Mouse (Mus musculus): ENCODE data around the gene Hkdc1. TPM values are rescaled to one million over a fixed set of nuclear protein-coding genes. Genes with fewer than 3 reads are reported as not detected.

The Hkdc1 gene
- polyA plus RNA-seq, 1 experiment = 137 TPM

GRCm38 (mm10) chr10:62412906-62413605 is 9.2 kb downstream of the Hkdc1 start:
- H3K36me3 ChIP-seq (ENCODE audit: control insufficient read depth, insufficient read depth, low read length) = peaks cover 43% of the 10 kb centered on the region
- peak overlapping the region; percentile 27; the same call in 1 of the 2 replicates for H3K4me3 ChIP-seq (ENCODE audit: low read depth, low read length)
- 4% methylated on average over 8 of the region's 8 CpGs for WGBS
- H3K4me1 ChIP-seq (ENCODE audit: control insufficient read depth, insufficient read depth, insufficient read length, low read length) = peaks cover 41% of the 10 kb centered on the region
- peak overlapping the region; percentile 100 for H3K27ac ChIP-seq (ENCODE audit: insufficient read depth, low read depth, low read length)
- no peaks in the 10 kb centered on the region for H3K27me3 ChIP-seq (ENCODE audit: control insufficient read depth, insufficient read depth, low read length)
- peak; percentile 12; the same call in 1 of the 2 replicates for TF ChIP-seq CTCF (IDR thresholded peaks at IDR 0.05; ENCODE audit: extremely low read depth, insufficient read length, insufficient replicate concordance, low read depth, low read length)
- TF ChIP-seq POLR2A (IDR thresholded peaks at IDR 0.05; ENCODE audit: low read depth, low read length) = no peak; the same call in 1 of the 2 replicates

DNA sequence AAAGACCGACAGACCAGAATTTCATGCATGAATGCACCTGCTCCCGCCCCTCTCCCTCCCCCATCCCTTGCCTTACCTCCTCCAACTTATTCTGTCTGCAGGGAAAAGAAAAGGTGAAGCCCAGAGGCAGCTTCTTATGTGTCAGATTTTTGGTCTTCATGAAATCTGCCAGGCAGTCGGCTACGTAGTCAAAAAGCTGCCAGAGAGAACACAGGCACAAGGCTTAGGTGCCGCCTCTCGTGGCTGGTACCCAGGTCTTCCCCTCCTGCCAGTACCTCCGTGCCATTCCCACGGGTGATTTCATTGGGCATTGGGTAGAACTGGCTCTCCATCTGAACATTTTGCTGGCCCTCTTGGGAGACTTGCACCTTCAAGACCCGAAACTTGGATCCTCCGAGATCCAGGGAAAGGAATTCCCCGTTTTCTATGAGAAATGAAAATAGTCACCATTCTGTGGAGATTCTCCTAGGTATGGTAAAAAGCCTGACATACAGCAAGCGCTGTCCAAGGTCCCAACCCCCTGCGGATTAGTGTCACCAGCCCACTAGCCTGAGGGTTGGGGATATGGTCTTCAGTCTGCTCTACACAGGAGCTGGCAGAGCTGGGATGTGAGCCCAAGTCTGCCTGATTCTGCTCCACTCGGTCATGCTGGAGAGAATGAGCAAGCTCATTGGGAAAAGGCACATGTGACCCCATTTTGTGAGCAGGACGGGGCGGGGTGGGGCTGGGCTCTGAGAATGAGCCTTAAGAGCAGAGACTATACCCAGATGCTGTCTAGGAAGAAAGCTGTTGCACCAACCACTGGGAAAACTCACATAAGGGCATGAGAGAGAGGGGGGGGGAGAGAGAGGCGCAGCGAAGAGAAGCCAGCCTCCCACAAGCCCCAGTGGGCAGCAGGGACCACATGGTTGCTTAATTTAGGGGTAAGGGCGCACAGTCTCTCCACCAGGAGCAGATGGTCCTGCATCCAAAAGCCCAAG is 10.6 kb downstream of the Hkdc1 start:
- Histone ChIP-seq H3K4me3 (ENCODE audit: low read depth, low read length) (no peak overlapping the region), H3K4me1 (ENCODE audit: control insufficient read depth, insufficient read depth, insufficient read length, low read length) (peaks cover 32% of the 10 kb centered on the region; the same call in 1 of the 2 replicates), H3K27ac (ENCODE audit: insufficient read depth, low read depth, low read length) (no peak overlapping the region), H3K36me3 (ENCODE audit: control insufficient read depth, insufficient read depth, low read length) (peaks cover 35% of the 10 kb centered on the region), H3K27me3 (ENCODE audit: control insufficient read depth, insufficient read depth, low read length) (no peaks in the 10 kb centered on the region)
- TF ChIP-seq CTCF (IDR thresholded peaks at IDR 0.05; ENCODE audit: extremely low read depth, insufficient read length, insufficient replicate concordance, low read depth, low read length) = no peak
- TF ChIP-seq POLR2A (IDR thresholded peaks at IDR 0.05; ENCODE audit: low read depth, low read length) = no peak
- WGBS = 83% methylated on average over 19 of the region's 19 CpGs

- Histone ChIP-seq H3K27ac (ENCODE audit: insufficient read depth, low read depth, low read length) (no peak overlapping the region), H3K36me3 (ENCODE audit: control insufficient read depth, insufficient read depth, low read length) (peaks cover 36% of the 10 kb centered on the region), H3K4me3 (ENCODE audit: low read depth, low read length) (no peak overlapping the region), H3K27me3 (ENCODE audit: control insufficient read depth, insufficient read depth, low read length) (no peaks in the 10 kb centered on the region), H3K4me1 (ENCODE audit: control insufficient read depth, insufficient read depth, insufficient read length, low read length) (peaks cover 25% of the 10 kb centered on the region; the same call in 1 of the 2 replicates)
- WGBS = 8% methylated on average over 5 of the region's 5 CpGs
- TF ChIP-seq CTCF (IDR thresholded peaks at IDR 0.05; ENCODE audit: extremely low read depth, insufficient read length, insufficient replicate concordance, low read depth, low read length) = peak; percentile 76; the same call in 1 of the 2 replicates
- no peak for TF ChIP-seq POLR2A (IDR thresholded peaks at IDR 0.05; ENCODE audit: low read depth, low read length)
Measured at GRCm38 (mm10) chr10:62410943-62411342, 11.3 kb downstream of the Hkdc1 start.

GRCm38 (mm10) chr10:62404901-62405300 is 17.4 kb downstream of the Hkdc1 start:
- H3K27ac ChIP-seq (ENCODE audit: insufficient read depth, low read depth, low read length) = no peak overlapping the region
- WGBS = 77% methylated on average over 14 of the region's 14 CpGs
- H3K27me3 ChIP-seq (ENCODE audit: control insufficient read depth, insufficient read depth, low read length) = no peaks in the 10 kb centered on the region
- H3K4me3 ChIP-seq (ENCODE audit: low read depth, low read length) = no peak overlapping the region
- peaks cover 39% of the 10 kb centered on the region for H3K36me3 ChIP-seq (ENCODE audit: control insufficient read depth, insufficient read depth, low read length)
- no peaks in the 10 kb centered on the region for H3K4me1 ChIP-seq (ENCODE audit: control insufficient read depth, insufficient read depth, insufficient read length, low read length)
- TF ChIP-seq CTCF (IDR thresholded peaks at IDR 0.05; ENCODE audit: extremely low read depth, insufficient read length, insufficient replicate concordance, low read depth, low read length) (no peak), POLR2A (IDR thresholded peaks at IDR 0.05; ENCODE audit: low read depth, low read length) (no peak)

- Histone ChIP-seq H3K4me1 (ENCODE audit: control insufficient read depth, insufficient read depth, insufficient read length, low read length) (no peaks in the 10 kb centered on the region), H3K27me3 (ENCODE audit: control insufficient read depth, insufficient read depth, low read length) (no peaks in the 10 kb centered on the region), H3K27ac (ENCODE audit: insufficient read depth, low read depth, low read length) (no peak overlapping the region), H3K36me3 (ENCODE audit: control insufficient read depth, insufficient read depth, low read length) (peaks cover 50% of the 10 kb centered on the region), H3K4me3 (ENCODE audit: low read depth, low read length) (no peak overlapping the region)
- 76% methylated on average over 19 of the region's 19 CpGs for WGBS
- TF ChIP-seq POLR2A (IDR thresholded peaks at IDR 0.05; ENCODE audit: low read depth, low read length) = no peak
- TF ChIP-seq CTCF (IDR thresholded peaks at IDR 0.05; ENCODE audit: extremely low read depth, insufficient read length, insufficient replicate concordance, low read depth, low read length) = no peak
Measured at GRCm38 (mm10) chr10:62401641-62402111, 20.6 kb downstream of the Hkdc1 start.

DNA sequence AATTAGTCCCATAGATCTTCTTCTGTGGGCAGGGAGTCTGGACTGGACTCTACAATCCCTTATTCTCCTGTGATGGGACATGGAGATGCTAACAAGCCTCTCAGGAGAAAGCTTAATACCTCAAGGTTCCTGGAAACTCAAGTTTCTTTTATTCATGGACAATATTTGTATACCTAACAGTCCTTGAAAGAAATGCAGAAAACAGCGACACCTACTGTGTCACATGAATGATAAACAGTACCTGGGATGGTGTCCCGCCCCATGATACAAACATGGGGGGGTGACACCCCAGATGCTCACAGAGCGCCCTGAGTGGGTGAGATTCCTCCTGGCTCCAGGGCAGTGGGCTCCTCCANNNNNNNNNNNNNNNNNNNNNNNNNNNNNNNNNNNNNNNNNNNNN is 39.3 kb downstream of the Hkdc1 start:
- H3K27me3 ChIP-seq (ENCODE audit: control insufficient read depth, insufficient read depth, low read length) = no peaks in the 10 kb centered on the region
- H3K4me1 ChIP-seq (ENCODE audit: control insufficient read depth, insufficient read depth, insufficient read length, low read length) = no peaks in the 10 kb centered on the region
- TF ChIP-seq POLR2A (IDR thresholded peaks at IDR 0.05; ENCODE audit: low read depth, low read length) (no peak), CTCF (IDR thresholded peaks at IDR 0.05; ENCODE audit: extremely low read depth, insufficient read length, insufficient replicate concordance, low read depth, low read length) (no peak)
- WGBS = 88% methylated on average over 3 of the region's 3 CpGs
- peaks cover 34% of the 10 kb centered on the region for H3K36me3 ChIP-seq (ENCODE audit: control insufficient read depth, insufficient read depth, low read length)
- no peak overlapping the region for H3K27ac ChIP-seq (ENCODE audit: insufficient read depth, low read depth, low read length)
- H3K4me3 ChIP-seq (ENCODE audit: low read depth, low read length) = no peak overlapping the region

All from small intestine, adult 2 months (tissue).